Mouse (Mus musculus) midbrain, embryonic 15.5 days (tissue): Measurements from ENCODE around the gene Vmn1r60. TPM values are rescaled to one million over a fixed set of nuclear protein-coding genes. Genes with fewer than 3 reads are reported as not detected.
"Not testable (repeated sequence)": the region's sequence is repeated elsewhere in the genome, so short reads cannot be mapped to it uniquely, and the experiment has no call there.

Experiments used
- ATAC-seq: fragments of 200-750 bp; cut with Nextera tagmentation; replicated peaks from 2 replicates; pipeline ENCODE4 v1.8.0; 2017; ENCODE audit warnings: moderate TSS enrichment
- H3K27ac ChIP-seq: fragments of 300-500 bp; sonication (generic); 2 replicates; pipeline ENCODE4 v1.5.1; 2015; ENCODE audit warnings: mild to moderate bottlenecking, inconsistent platforms
- H3K27me3 ChIP-seq: fragments of 300-500 bp; sonication (generic); replicated peaks from 2 replicates; pipeline ENCODE4 v1.6.1; 2015; ENCODE audit warnings: inconsistent platforms
- H3K36me3 ChIP-seq: fragments of 300-500 bp; sonication (generic); replicated peaks from 2 replicates; pipeline ENCODE4 v1.6.1; 2015; ENCODE audit warnings: inconsistent platforms
- H3K4me1 ChIP-seq: fragments of 300-500 bp; sonication (generic); 2 replicates; pipeline ENCODE4 v1.6.1; 2015; ENCODE audit warnings: inconsistent platforms
- H3K4me2 ChIP-seq: fragments of 300-500 bp; sonication (generic); 2 replicates; pipeline ENCODE4 v1.6.1; 2015; ENCODE audit warnings: inconsistent platforms, mild to moderate bottlenecking, moderate library complexity
- H3K4me3 ChIP-seq: fragments of 300-500 bp; sonication (generic); 2 replicates; pipeline ENCODE4 v1.5.1; 2015; ENCODE audit warnings: mild to moderate bottlenecking, inconsistent platforms
- H3K9ac ChIP-seq: fragments of 300-500 bp; sonication (generic); 2 replicates; pipeline ENCODE4 v1.6.1; 2015; ENCODE audit warnings: mild to moderate bottlenecking, inconsistent platforms
- H3K9me3 ChIP-seq: fragments of 300-500 bp; sonication (generic); 2 replicates; pipeline ENCODE4 v1.6.1; 2016; ENCODE audit warnings: inconsistent platforms
- WGBS: fragments of 180-500 bp; shearing (Covaris S2); methylation state at CpG from one replicate; pipeline ENCODE4 v1.1.7; 2015; ENCODE audit warnings: mixed read lengths; 5-methylcytosine and 5-hydroxymethylcytosine counted together
- polyA plus RNA-seq: library from polyadenylated mRNA; unstranded; fragments of >200 nt; fragmentation: Nextera tagmentation; extraction: Ambion mirVana; gene quantifications from 2 replicates; pipeline ENCODE4 v1.2.1, GENCODE M21; 2015

Gene Vmn1r60
- polyA plus RNA-seq = not detected in 2 replicates

GRCm38 (mm10) chr7:5547217-5547616 lies at the start of gene Vmn1r60:
Gene Vmn1r60, minus strand, starts transcription at chr7:5547317.
- not testable (repeated sequence) for ATAC-seq, H3K9me3 ChIP-seq, H3K27me3 ChIP-seq, H3K36me3 ChIP-seq, H3K9ac ChIP-seq, H3K4me1 ChIP-seq, H3K27ac ChIP-seq, H3K4me3 ChIP-seq, H3K4me2 ChIP-seq
- 84% methylated on average over 1 of the region's 1 CpGs for WGBS

- not testable (repeated sequence) for H3K27me3 ChIP-seq, H3K27ac ChIP-seq, H3K9ac ChIP-seq, H3K4me3 ChIP-seq, H3K36me3 ChIP-seq, ATAC-seq, H3K4me2 ChIP-seq, H3K4me1 ChIP-seq
- peaks cover 13% of the 10 kb centered on the region for H3K9me3 ChIP-seq
- 43% methylated on average over 3 of the region's 3 CpGs for WGBS
Measured at GRCm38 (mm10) chr7:5540770-5541436, 6.2 kb downstream of the Vmn1r60 start.

GRCm38 (mm10) chr7:5493856-5494255 lies 53.3 kb downstream of the Vmn1r60 start, which contains the start of gene Vmn2r28:
Gene Vmn2r28, minus strand, starts transcription at chr7:5493956.
- H3K4me1 ChIP-seq, H3K27ac ChIP-seq, H3K4me3 ChIP-seq, H3K9ac ChIP-seq, ATAC-seq, H3K4me2 ChIP-seq, H3K36me3 ChIP-seq, H3K9me3 ChIP-seq, H3K27me3 ChIP-seq: not testable (repeated sequence)

Other genes starting within 250 kb of the Vmn1r60 start
- not detected in 2 replicates for gene Gm5065, start 196.8 kb downstream of the Vmn1r60 start, polyA plus RNA-seq
- not detected in 2 replicates for gene Nlrp2, start 196.3 kb downstream of the Vmn1r60 start, polyA plus RNA-seq
- not detected in 2 replicates for gene Vmn1r58, start 133.9 kb downstream of the Vmn1r60 start, polyA plus RNA-seq
- gene Vmn1r59, start 90.5 kb downstream of the Vmn1r60 start, polyA plus RNA-seq = not detected in 2 replicates
- not detected in 2 replicates for gene Vmn2r28, start 53.4 kb downstream of the Vmn1r60 start, polyA plus RNA-seq
- gene Vmn1r61, start 66.0 kb upstream of the Vmn1r60 start, polyA plus RNA-seq = not detected in 2 replicates
- gene Vmn1r62, start 126.3 kb upstream of the Vmn1r60 start, polyA plus RNA-seq = not detected in 2 replicates